ENCODE assay signal across 12 mouse cellular contexts in the genomic region with DNA sequence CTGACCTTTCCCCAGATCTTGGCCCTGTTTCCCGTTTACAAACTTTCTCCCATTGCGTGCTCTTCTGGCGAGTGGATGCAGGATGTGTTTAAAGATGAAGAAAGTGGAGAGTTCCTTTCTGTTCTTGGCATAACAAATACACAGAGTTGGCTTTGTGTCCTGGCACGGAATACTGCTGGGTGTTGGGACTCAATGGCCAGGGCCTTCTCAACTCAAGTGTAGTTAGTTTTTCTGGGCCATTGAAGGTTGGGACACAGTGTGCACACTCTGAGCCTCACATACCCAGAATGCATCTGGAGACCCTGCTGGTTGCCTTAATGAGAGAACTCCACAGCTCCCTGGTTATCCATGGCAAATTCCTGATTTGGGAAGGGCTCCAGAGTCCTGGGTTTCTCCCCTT. TPM values are rescaled to one million over a fixed set of nuclear protein-coding genes. Genes with fewer than 3 reads are reported as not detected.
A peak's percentile ranks its signal among the peaks of the same experiment; 100 is the strongest.
DNase-seq lines count a peak whose midpoint lies in the region; ATAC-seq and TF ChIP-seq lines count a peak whose summit lies in the region.
"Had no signal": no experiment of that assay in that cellular context is flagged by ENCODE, and none has a peak within 500 bp of the region (broad histone marks: within the 10 kb centered on the region; RNA-seq: fewer than 3 reads in every experiment).

No protein-coding gene starts in this region.

- no peaks in the 10 kb centered on the region for H3K36me3 ChIP-seq in heart, adult 2 months (ENCODE audit: control insufficient read depth, insufficient read depth, low read length)
- H3K36me3 ChIP-seq in heart, embryonic 12.5 days = no peaks in the 10 kb centered on the region
- H3K36me3 ChIP-seq in hindbrain, embryonic 16.5 days (ENCODE audit: control insufficient read depth, insufficient read depth, low read length) = no peaks in the 10 kb centered on the region
- H3K36me3 ChIP-seq: embryonic facial prominence, embryonic 15.5 days; forebrain, embryonic 12.5 days had no signal

- no peak for TF ChIP-seq CTCF in heart, adult 2 months (IDR thresholded peaks at IDR 0.05)
- TF ChIP-seq CTCF in gastrocnemius, adult 2 months (IDR thresholded peaks at IDR 0.05) = no peak

- no peak overlapping the region for H3K27ac ChIP-seq in heart, adult 2 months
- no peak overlapping the region for H3K27ac ChIP-seq in heart, embryonic 12.5 days (ENCODE audit: poor library complexity, severe bottlenecking)
- peak overlapping the region; percentile 40 for H3K27ac ChIP-seq in gastrocnemius, adult 2 months
- H3K27ac ChIP-seq in hindbrain, embryonic 16.5 days (ENCODE audit: low read depth, low read length) = no peak overlapping the region
- H3K27ac ChIP-seq: embryonic facial prominence, embryonic 15.5 days; forebrain, embryonic 12.5 days had no signal

- no peak for TF ChIP-seq EP300 in heart, adult 2 months (IDR thresholded peaks at IDR 0.05; ENCODE audit: insufficient read depth, low read depth, low read length)

- intact Hi-C loops in heart, adult 2 months (cut with DNase I) = loop anchor here (5.0 kb wide), 2 partner anchors 103 to 153 kb away; no protein-coding TSS in a partner anchor
- intact Hi-C loops in gastrocnemius, adult 2 months (cut with DNase I) = loop anchor here (5.0 to 10.0 kb wide), 2 partner anchors 150 to 282 kb away; partner anchors contain the start of gene Il1r1

- H3K4me3 ChIP-seq in heart, adult 2 months = no peak overlapping the region
- no peak overlapping the region for H3K4me3 ChIP-seq in heart, embryonic 12.5 days
- no peak overlapping the region for H3K4me3 ChIP-seq in gastrocnemius, adult 2 months
- no peak overlapping the region for H3K4me3 ChIP-seq in hindbrain, embryonic 16.5 days (ENCODE audit: low read length)
- H3K4me3 ChIP-seq: embryonic facial prominence, embryonic 15.5 days; forebrain, embryonic 12.5 days had no signal

- WGBS in heart, adult 2 months = 44% methylated on average over 4 of the region's 4 CpGs
- WGBS in heart, embryonic 12.5 days = 78% methylated on average over 4 of the region's 4 CpGs
- WGBS in hindbrain, embryonic 16.5 days = 83% methylated on average over 4 of the region's 4 CpGs

- no peak overlapping the region for H3K4me2 ChIP-seq in heart, embryonic 12.5 days
- H3K4me2 ChIP-seq in hindbrain, embryonic 16.5 days (ENCODE audit: low read length) = no peak overlapping the region
- H3K4me2 ChIP-seq: embryonic facial prominence, embryonic 15.5 days; forebrain, embryonic 12.5 days; liver, embryonic 11.5 days had no signal

- H3K4me1 ChIP-seq in heart, adult 2 months (ENCODE audit: control insufficient read depth, insufficient read depth, low read length) = peaks cover 6% of the 10 kb centered on the region
- H3K4me1 ChIP-seq in heart, embryonic 12.5 days (replicated peaks) = peaks cover 6% of the 10 kb centered on the region; the same call in 1 of the 2 replicates
- H3K4me1 ChIP-seq in hindbrain, embryonic 16.5 days (ENCODE audit: control insufficient read depth, insufficient read depth, low read depth, low read length) = no peaks in the 10 kb centered on the region
- H3K4me1 ChIP-seq: forebrain, embryonic 12.5 days had no signal

- ATAC-seq in heart, embryonic 12.5 days (ENCODE audit: insufficient number of reproducible peaks, low FRiP score) = no peak
- no peak for ATAC-seq in hindbrain, embryonic 16.5 days

- H3K27me3 ChIP-seq in heart, adult 2 months (ENCODE audit: control insufficient read depth, insufficient read depth, low read length) = no peaks in the 10 kb centered on the region
- H3K27me3 ChIP-seq in heart, embryonic 12.5 days (replicated peaks) = no peaks in the 10 kb centered on the region
- H3K27me3 ChIP-seq in hindbrain, embryonic 16.5 days (replicated peaks; ENCODE audit: control insufficient read depth, insufficient read depth, low read length) = no peaks in the 10 kb centered on the region
- H3K27me3 ChIP-seq: embryonic facial prominence, embryonic 15.5 days; forebrain, embryonic 12.5 days had no signal

- H3K9ac ChIP-seq in heart, adult 2 months (ENCODE audit: low read depth, low read length) = no peak overlapping the region
- no peak overlapping the region for H3K9ac ChIP-seq in heart, embryonic 12.5 days
- no peak overlapping the region for H3K9ac ChIP-seq in hindbrain, embryonic 16.5 days (ENCODE audit: low read depth, low read length)
- H3K9ac ChIP-seq: embryonic facial prominence, embryonic 15.5 days; forebrain, embryonic 12.5 days had no signal

- DNase-seq in heart, adult 2 months = peak; percentile 40 to 58
- DNase-seq in gastrocnemius, adult 2 months = peak; percentile 69
- DNase-seq in heart, adult 8-10 months (ENCODE audit: low spot score) = peak; percentile 44
- DNase-seq in lung, postnatal 25 days (ENCODE audit: low spot score) = peak; percentile 60
- no peak for DNase-seq in urinary bladder, adult 18-20 months (ENCODE audit: low spot score in 2 of 2)
- DNase-seq: adrenal gland, postnatal 25 days had no signal

- no peak for TF ChIP-seq POLR2A in heart, adult 2 months (IDR thresholded peaks at IDR 0.05; ENCODE audit: insufficient read depth, low read depth, low read length)

- no peaks in the 10 kb centered on the region for H3K79me2 ChIP-seq in heart, adult 2 months (replicated peaks; ENCODE audit: control insufficient read depth, insufficient read depth, low read length)

- no peaks in the 10 kb centered on the region for H3K9me3 ChIP-seq in heart, embryonic 12.5 days (replicated peaks)
- no peaks in the 10 kb centered on the region for H3K9me3 ChIP-seq in hindbrain, embryonic 16.5 days (ENCODE audit: control insufficient read depth, low read length)
- H3K9me3 ChIP-seq: embryonic facial prominence, embryonic 15.5 days; forebrain, embryonic 12.5 days had no signal

RNA-seq across cellular contexts. Expression of gene Il1rl2, which starts 50.7 kb away (rescaled TPM):
- total RNA-seq in heart, adult 2 months (2021) = 1 to 10 TPM in 1 of 2 experiments, under 1 TPM in 1; 0.84 to 1.1 TPM
- polyA plus RNA-seq in heart, adult 2 months (2012; rRNA removed) = 1.5 and 2.3 TPM in 2 replicates
- polyA plus RNA-seq in heart, embryonic 12.5 days (2016; fragmentation: Nextera tagmentation; extraction: Ambion mirVana) = 3.6 and 3.7 TPM in 2 replicates
- total RNA-seq in gastrocnemius, adult 2 months (2021) = 1 to 10 TPM in 1 of 2 experiments, under 1 TPM in 1; 0.86 to 1.1 TPM
- total RNA-seq in heart, adult 8-10 months (2022) = 1 to 10 TPM in 2 of 4 experiments, under 1 TPM in 2; 0.60 to 1.7 (median 1.2) TPM
- 0.79 and 1.1 TPM in 2 replicates for polyA plus RNA-seq in hindbrain, embryonic 16.5 days (2015; fragmentation: Nextera tagmentation; extraction: Ambion mirVana)

RNA-seq across cellular contexts. Expression of gene Il1rl1, which starts 54.2 kb away (rescaled TPM):
- total RNA-seq in heart, adult 2 months (2021) = 1 to 10 TPM; 1.1 to 1.8 TPM
- polyA plus RNA-seq in heart, adult 2 months (2012; rRNA removed) = 0.35 and 0.67 TPM in 2 replicates
- 0.17 and 0.19 TPM in 2 replicates for polyA plus RNA-seq in heart, embryonic 12.5 days (2016; fragmentation: Nextera tagmentation; extraction: Ambion mirVana)
- total RNA-seq in gastrocnemius, adult 2 months (2021) = 1 to 10 TPM; 1.0 to 1.1 TPM
- 1 to 10 TPM in 1 of 4 experiments, under 1 TPM in 3; 0.37 to 1.6 (median 0.87) TPM for total RNA-seq in heart, adult 8-10 months (2022)
- 0.04 and 0.08 TPM in 2 replicates for polyA plus RNA-seq in hindbrain, embryonic 16.5 days (2015; fragmentation: Nextera tagmentation; extraction: Ambion mirVana)
- polyA plus RNA-seq: forebrain, embryonic 12.5 days; neural tube, embryonic 14.5 days had no signal

Comparison
In these comparisons a context has a peak if more than half of its experiments do, and no peak if none do; other contexts are left out.
1. DNase-seq: peak in heart, adult 2 months (2 of 2), gastrocnemius, adult 2 months (single experiment), heart, adult 8-10 months (single experiment) and lung, postnatal 25 days (single experiment); none in urinary bladder, adult 18-20 months (0 of 2).